Mouse (Mus musculus) mesoderm, embryonic 11.5 days (tissue): ENCODE data around the gene Ttc23.

Experiments used
- DNase-seq: peaks from one replicate; pipeline ENCODE4 v3.0.0-alpha.2; 2012; ENCODE audit warnings: low read depth, low spot score

The Ttc23 gene

DNA sequence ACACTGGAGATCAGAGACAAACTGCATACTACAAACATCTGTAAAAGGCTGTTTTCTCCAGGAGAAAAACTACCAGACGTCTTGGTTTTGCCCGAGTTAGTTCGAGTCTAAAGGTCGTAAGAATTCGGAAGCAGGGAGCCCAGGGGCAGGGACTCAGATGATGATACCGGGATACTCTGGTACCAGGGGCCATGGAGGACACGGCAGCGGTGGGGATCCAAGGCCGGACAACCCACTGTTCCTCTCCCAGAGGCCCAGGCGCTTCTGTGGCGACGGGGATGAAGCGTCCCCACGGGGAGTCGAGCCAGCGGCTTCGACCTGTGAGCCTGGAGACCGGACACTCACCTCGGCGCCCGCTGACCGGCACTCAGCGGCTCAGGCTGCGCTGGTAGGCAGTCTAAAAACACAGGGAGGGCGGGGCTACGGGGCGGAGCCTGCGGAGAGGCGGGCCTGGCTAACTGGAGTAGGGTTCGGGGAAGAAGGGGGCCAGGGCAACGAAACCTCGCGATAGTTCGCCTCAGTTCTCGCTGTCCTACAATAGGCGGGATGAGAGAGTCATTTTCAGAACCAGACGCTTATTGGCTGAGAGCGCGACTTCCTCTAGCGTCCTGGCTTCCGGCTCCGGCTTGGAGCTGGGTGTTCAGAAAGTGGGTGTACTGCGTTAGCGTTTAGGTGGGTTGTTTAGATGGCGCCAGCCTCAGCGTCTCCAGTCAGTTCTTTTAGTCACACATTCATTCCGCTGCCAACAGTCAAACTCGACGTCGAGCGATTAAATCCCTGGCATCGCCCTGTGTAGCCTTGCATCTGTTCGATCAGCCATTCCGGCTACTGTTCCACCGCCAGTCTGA is 2.2 kb upstream of the Ttc23 start, which contains the start of gene Lrrc28:
TSS of gene Lrrc28 (minus strand) at position 436 of the 848 bp plus-strand sequence.
- DNase-seq, result peak; percentile 100

DNA sequence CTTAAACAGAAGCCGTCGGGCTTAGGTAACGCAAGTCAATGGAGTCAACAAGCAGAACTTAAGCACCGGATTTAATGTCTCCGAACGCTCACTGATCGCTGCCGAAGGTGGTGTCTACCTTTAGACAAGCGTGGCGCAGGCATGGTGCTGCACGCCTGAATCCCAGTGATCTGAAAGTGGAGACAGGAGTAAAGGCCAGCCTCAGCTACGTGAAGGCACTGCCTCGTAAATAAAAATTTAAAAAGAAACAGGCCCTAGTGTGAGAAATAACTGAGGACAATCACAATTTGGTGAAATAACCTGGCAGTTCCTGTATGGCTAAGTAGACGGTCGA is 1.6 kb upstream of the Ttc23 start:
- DNase-seq, result no peak

DNA sequence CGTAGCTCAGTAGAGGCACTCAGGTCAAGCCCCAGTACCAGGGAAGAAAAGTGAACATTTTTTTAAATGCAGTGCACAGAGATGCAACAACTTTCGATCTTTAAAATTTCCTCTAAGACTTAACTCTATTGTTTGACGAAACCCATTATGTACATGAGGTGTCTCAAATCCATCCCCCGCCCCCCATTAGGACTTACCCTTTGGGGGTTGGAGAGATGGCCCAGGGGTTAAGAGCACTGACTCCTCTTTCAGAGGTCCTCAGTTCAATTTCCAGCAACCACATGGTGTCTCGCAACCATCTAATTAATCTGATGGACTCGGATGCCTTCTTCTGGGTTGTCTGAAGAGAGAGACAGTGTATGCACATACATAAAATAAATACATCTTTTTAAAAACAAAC is 1.1 kb upstream of the Ttc23 start:
- DNase-seq, result no peak

DNA sequence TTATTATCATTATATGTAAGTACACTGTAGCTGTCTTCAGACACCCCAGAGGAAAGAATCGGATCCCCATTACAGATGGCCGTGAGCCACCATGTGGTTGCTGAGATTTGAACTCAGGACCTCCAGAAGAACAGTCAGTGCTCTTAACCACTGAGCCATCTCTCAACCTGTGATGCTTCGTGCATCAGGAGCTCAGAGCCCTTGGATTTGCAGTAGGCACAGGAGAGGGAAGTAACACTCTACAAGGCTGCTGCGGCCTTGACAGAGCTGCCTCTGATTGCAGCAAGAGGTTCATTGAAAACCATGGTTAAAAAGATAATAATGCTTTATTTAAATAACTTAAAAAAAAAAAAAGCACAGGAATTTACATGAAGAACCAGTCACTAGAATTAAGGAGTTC is 1.2 kb downstream of the Ttc23 start:
- no peak for DNase-seq

DNA sequence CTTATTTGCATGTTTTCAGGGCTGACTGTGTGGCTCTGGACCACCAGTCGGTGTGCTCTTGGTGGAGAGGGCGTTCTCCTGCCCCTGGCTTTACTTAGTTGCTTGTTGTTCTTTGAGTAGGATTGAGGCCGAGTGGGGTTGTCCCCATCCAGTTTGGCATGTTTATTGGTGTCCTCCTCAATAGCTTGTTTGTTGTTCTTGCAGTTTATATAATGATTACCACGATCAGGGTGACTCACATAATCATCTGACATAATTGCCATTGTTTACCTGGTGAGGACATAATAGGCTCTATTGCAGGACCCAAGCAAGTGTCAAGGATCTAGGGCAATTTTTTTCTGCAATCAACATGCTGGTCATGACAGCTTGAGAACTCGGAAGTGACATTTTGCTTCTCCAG is 5.0 kb downstream of the Ttc23 start:
- no peak for DNase-seq

DNA sequence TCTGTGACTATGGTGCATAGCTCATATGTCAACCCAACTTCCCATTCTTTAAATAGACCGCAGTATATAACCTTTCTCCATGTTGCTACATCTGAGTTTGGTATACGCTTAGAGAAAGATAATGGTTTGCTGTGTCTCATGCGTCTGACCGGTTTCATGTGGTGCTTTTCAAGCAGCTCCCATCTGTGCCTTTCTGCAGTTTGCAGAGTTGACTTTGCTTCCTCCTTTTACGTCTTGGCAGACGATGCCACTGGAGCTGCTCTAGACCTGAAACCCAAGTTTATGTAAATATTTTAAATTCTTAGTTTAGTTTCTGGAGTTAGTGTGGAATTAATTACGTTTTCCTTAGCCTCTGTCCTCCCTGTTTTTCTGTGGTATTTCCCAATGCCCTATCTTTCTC is 7.5 kb downstream of the Ttc23 start:
- no peak for DNase-seq

DNA sequence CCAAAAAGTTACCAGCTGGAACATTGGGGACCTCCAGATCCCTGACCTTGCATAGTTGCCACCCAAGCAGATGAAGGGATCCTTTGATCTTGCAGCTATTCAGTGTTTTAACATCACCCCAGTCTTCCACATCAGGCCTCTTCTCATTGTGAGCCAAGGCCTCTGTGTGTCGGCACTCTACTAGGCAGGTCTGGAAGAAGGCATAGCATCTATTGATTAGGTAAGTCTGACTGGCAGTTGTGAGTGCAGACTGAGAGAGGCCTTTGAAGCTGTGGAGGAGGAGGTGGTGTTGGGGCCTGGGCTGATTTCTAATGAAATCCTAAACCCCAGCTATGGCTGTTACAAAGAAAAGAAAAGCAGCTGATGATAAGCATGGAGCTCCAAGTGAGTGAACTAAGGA is 8.0 kb downstream of the Ttc23 start:
- no peak for DNase-seq

DNA sequence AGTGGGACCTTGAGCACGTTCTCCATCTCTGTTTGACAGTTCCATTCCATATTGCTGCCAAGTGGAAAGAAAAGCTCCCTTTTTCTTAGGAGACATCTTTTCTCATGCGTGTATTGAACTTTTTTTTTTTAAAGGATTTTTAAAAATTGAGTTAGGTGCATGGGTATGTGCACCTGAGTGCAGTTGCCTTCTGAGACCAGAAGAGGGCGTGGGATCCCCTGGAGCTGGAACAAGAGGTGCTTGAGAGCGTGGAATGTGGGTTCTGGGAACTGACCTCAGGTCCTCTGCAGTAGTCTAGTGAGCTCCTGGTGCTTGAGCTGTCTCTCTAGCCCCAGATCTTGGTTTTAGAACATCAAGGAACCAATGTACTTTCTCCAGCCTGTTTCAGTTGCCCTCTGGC is 10.9 kb downstream of the Ttc23 start:
- DNase-seq, result no peak

DNA sequence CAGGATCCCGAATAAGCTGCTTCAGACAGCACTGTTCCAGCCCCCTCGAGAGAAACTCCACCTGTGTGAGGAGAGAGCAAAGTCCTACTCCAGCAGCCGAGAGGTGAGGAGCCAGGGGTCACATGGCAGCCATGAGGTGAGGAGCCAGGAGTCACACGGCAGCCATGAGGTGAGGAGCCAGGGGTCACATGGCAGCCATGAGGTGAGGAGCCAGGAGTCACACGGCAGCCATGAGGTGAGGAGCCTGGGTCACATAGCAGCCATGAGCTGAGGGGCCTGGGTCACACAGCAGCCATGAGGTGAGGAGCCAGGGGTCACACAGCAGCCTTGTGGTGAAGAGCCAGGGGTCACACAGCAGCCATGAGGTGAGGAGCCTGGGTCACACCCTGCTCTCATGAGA is 15.2 kb downstream of the Ttc23 start:
- no peak for DNase-seq

DNA sequence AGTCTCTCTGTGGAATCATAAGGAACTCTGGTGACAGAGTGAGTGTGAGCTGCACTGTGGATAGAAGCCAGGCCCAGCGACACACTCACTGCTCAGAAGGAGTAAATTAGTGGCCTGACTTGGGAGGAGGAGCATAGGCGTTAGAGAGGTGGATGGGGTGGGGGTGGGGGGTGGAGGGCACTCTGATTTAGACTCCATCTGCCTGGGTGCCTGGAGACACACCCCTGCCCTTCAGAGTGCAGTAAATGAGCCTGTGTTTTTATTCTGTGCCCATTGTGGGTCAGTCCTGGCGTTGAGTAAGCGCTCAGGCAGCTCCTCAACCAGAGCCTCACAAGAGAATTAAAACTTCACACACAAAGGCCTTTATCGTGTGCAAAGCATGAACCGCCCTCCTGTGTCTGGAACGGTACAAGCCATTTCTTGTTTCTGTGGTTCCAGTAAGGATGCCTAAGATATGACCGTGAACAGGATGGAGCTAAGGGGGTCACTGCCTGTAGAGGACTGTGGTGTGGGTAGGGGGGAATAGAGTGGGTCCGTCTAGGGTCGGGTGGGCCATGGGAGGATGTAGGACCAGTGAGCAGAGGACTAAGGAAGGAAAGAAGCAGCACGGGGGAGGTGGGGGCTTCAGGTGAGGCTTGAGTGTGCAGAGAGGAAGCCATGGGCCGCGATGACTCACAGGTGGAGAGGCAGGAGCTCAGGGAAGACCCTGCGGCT is 16.9 kb downstream of the Ttc23 start:
- no peak for DNase-seq

DNA sequence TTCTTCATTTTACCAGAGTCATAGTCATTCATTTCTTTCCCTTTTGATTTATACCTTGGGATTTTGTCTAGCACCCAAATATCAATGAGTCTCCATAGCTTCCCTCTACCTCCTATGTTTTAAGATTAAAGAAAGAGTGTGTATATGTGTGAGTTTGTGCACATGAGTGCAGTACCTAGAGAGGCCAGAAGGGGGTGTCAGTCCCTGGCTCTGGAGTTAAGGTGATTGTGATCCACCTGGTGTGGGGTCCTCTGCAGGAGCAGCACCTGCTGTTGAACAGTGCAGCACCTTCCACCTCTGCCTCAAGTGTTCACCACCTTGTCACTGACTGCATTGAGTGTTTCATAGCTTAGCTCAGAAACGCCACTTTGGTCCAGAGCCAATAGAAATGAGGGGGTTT is 23.8 kb downstream of the Ttc23 start:
- no peak for DNase-seq

DNA sequence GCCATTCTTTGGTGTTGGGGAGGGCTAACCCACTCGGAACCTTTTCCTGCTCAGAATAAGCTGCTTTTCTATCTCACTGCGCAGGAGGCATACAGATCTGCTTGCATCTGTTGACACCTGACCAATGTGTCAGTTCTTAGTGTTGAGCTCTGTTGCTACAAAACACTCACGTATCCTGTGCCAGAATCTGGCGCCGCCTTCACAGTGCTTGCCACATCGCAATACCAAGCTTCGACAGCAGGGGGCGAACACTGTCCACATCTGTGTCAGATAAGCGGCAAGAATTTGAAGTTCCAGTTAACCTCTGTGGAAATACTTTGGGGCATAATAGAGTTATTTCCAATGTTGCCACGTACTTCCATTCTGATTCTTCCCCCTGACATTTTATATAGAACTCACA is 25.4 kb downstream of the Ttc23 start:
- peak; percentile 86 for DNase-seq

DNA sequence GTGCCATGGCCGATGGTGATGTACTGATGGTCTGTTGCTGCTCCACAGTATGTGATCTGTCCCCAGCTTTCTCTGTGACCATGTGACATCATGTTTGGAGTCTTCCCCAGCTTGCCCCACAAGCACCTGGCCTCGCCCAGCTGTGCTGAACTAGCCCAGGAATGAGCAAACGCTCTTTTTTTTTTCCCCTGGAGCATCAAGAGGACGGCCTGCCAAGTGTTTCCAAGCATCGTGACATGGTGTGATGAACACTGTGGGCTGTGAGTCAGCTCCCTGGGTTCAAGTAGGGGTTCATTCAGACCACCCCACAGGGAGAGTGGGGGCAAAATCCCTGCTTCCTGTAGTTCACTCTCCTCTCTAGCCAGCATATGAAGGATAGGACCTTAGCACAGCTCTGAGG is 26.4 kb downstream of the Ttc23 start:
- no peak for DNase-seq

DNA sequence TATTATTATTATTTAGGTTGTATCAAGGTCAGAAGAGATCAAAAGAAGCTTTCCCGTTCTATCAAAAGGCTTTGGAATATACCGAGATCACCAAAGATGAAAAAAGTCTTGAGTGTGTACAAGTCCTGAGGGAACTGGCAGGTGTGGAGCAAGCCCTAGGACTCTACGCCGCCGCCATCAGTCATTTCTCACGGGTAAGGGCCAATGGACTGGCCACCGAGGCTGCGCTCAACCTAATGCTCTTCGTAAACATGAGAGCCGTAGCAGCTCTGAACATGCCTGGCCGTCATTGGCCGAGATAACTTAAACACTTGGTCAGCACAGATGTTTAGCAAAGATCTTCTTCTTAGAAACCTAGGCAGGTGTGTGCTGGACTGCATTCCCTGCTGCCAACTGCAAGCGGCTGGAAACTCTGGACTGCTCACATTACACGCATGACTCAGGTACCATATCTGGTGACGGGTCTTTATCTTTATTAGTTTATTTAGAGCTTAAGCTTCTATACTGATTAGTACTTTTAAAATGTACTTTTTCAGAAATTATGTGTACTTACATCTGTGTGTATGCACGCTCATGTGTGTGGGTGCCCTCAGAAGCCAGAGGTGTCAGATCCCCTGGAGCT is 31.8 kb downstream of the Ttc23 start:
- no peak for DNase-seq

DNA sequence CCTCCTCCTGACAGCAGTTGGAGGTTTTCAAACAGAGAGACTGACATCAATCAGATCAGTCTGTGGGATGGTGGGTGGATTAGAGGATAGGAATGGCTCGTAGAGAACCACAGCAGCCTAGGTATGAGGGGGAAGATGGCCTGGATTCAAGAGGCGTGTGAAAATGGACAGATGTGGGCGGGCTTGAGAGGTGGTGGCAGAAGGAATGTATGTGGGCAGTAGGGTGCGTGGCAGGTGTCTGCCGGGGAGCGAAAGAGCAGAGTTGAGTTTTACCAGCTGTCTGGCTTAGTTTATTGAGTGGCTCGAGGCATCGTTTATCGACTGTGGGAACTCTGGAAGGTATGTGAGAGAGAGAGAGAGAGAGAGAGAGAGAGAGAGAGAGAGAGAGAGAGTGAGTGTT is 33.9 kb downstream of the Ttc23 start:
- DNase-seq, result no peak

DNA sequence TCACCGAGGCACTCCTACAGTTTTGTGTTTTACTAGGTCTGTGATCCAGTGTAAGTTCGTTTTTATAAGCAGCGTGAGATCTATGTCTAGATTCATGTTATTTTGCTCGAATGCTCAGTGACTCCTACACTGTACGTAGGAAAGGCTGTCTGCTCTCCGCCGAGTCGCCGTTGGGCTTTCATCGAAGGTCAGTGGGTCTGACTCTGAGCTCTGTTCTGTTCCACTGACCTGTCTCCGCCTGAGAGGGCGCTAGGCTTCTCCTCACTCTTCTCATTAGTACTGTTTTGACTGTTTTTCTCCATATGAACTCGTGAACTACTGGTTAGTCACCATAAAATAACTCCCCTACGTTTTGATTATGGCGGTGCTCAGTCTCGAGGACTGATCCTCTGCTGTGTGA is 35.8 kb downstream of the Ttc23 start:
- DNase-seq, result no peak

DNA sequence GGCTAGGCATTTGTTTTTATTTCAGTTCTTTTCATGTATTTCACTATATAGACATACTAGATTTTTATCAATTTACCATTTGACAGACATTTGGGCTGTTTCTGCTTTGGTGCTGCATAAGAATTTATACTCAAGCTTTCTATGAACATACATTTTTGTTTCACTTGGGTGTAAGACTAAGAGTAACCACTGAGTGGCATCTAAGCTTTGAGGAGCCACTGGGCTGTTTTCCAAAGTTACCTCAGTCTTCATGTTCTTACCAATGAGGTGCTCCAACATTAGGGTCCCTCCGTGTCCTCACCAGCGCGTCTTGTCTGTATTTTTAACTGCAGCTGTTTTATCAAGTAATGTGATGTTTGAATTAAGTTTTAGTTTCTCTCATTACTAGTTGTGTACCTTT is 39.3 kb downstream of the Ttc23 start:
- no peak for DNase-seq

DNA sequence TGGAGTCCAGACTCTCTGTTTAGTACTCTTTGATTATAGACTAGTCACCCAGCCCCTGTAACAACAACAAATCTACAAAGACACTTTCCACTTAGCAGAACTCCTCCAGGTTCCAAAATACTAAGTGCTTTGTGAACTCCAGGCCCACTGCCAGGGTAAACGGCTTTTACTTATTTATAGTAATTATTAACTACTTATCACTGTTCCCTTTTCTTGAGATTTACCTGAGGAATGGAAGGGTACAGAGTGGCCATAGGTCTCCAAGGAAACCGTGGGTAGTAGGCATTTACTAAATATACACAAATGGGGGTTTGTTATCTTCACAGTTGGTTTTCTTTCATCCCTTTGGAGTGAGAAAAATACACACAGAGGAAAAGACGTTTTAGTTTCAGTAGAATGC is 41.1 kb downstream of the Ttc23 start:
- no peak for DNase-seq

DNA sequence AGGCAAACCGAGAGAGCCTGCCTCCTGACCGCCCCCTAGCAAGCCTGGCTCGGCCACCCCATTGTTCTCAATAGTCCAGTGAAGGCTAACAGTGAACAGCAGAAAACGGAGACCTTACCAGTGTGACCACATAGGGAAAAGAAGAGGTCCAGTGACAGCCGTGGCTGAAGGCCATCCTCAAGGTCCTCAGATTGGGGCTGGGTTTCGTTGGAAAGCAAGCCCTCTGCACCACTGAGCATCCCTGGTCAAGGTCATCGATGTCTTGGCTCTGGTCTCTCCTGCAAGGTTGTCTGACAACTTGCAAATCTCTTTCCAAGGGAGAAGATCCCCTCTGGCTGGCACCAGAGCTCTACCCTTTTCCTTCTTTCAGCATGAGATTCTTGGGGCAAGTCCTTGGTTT is 42.6 kb downstream of the Ttc23 start:
- no peak for DNase-seq

DNA sequence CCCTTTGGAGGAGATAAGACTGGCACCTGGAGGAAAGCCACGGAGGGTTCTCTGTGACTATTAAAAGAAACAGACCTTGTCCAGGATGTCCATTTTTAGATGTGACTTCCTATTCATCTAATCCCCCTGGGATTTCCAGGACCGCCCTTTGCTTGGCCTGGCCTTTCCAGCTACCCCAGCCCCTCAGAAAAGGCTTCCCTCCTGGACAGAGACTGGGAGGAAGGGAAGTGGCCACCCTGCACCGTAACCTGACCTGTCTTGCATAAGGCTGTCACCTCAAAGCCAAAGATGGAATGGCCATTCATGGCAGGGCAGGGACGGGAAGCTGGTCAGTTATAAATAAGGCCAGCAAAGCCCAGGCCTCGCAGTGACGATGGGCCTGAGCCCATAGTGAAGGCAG is 43.8 kb downstream of the Ttc23 start:
- DNase-seq, result no peak

DNA sequence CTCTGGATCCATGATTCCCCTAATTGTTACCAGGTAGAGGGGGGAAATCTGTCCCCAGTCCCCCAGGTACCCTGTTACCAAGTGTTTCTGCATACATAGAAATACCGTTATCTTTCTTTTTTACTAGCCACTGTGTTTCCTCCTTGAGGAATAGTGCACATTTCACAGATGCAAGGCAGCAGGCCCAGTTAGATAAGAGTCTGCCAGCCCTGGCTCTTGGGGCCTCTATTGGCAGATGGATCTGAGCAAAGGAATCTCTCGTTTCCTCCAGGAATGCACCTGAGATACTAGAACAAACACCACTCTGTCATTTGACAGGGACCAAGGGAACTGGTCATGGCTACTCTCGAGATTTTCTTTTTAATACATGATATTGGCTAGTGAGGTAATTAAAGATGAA is 44.9 kb downstream of the Ttc23 start:
- no peak for DNase-seq

DNA sequence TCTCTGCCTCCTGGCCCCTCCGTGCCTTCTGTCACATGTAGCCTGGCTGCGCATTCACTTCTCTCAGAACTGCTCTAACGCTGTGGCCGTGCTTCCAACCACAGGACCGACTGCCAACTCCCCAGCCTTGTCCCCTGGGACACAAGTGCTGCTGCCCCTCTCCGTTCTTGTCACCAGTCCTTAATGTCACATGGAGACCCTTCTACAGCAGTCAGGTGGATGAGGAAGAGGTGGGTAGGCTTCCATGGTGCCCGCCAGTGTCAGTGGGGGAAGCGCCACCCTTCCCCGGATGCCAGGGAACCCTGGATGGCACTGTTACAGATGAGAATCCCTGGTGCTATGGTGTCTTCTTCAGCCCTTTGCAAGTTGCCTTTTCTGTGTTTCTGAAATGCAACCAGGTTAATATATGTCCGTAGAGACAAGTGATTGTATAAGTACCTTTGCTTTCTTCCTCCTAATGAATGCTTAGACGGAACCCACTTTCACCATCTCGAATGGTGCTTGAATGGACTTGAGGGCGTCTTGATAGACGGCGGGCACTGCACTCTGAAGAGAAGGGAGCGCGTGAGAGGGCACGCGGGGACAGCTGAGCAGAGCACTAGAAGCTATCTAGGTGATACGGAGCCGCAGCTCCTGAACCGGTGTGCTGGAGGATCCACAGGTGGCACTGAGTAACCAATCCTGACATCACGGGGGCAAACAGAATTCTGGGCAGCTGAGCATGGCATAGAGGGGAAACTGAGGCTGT is 45.8 kb downstream of the Ttc23 start:
- DNase-seq, result no peak
